Mouse (Mus musculus) frontal cortex, adult 2 months (tissue): ENCODE measurements around the gene Magi2. TPM values are rescaled to one million over a fixed set of nuclear protein-coding genes. Genes with fewer than 3 reads are reported as not detected.
A peak's percentile ranks its signal among the peaks of the same experiment; 100 is the strongest.

Source experiments
- DNase-seq, 2 experiments: peaks; one replicate each; pipeline ENCODE4 v3.0.0; 2022; ENCODE audit warnings: low spot score in 1 of 2; ENCODE audit errors: extremely low spot score in 1 of 2
- polyA plus RNA-seq: library from polyadenylated mRNA; depleted of rRNA; stranded (reverse); fragments of >200 nt; gene quantifications from 2 replicates; pipeline ENCODE4 v1.2.3, GENCODE M21; 2012

Gene Magi2
- polyA plus RNA-seq, 1 experiment, result 42.2 TPM

DNA sequence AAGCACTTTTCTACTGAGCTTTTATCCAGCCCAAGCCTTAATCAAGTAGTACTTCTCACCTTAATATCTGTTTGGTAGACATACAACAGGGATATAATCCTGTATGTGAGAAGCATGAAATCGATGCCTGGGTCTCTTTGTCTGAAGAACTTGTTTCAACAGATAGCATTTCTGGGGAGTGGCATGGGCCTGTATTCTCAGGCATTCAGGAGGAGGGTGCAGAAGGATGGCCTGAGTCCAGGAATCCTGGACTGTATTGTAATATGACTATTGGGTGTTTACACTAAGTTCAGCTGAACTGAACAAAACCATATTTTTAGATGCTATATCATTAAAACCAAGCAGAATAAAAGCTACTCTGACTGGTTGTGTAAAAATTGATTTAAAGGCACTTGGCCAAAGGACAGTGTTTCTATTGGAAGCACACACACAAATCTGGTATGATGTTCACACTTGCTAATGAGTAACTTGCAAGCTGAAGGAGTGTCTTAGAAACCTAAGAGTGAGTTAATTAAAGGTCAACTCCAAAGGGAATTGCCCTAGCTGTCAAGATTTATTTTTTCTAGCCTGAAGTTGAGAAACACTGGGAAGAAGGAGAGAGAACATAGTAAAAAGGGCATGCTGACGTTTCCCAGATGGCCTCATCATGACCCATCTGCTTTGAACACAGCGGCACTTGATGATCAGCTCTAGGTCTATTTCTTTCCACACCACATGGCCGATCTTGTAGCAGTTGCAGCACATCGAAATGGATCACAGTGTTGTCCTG is 829.4 kb downstream of the Magi2 start:
- DNase-seq, result no peak

DNA sequence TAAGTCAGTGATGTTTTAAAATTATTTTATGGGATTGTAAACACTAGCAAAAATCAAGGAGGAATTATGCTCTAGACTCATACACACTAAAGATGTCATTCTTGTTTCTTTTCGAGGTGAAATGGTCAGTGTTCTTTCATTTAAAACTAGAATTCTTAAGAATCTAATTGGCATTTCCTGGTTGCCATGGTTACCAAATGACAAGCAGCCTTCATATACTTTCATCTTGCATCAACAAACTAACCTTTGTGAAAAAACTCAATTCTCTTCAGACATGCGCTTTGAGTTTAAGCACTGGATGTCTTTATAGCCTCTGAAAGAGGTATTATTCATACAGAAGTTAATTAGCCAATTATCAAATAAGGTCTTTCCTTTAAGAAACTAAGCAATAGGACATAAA is 830.0 kb downstream of the Magi2 start:
- no peak for DNase-seq

DNA sequence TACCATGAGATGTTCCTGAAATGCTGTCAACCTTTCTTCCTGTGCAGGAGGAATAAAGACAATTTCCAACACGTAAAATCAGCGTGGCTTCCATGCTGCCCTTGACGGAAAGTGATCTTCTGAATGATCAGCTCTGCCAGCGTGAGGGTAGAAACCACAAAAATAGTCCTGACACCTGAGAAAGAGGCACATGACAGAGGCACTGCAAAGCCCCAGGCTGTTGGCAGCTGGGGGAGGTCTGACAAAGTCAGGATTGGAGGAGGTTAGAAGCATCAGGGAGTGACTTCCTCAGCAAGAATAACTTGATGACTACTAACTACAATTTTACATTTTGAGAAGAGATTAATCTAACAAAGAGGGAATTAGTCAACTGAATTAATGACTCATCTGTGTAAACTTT is 835.2 kb downstream of the Magi2 start:
- peak in 1 of 2 experiments; percentile 25 for DNase-seq

DNA sequence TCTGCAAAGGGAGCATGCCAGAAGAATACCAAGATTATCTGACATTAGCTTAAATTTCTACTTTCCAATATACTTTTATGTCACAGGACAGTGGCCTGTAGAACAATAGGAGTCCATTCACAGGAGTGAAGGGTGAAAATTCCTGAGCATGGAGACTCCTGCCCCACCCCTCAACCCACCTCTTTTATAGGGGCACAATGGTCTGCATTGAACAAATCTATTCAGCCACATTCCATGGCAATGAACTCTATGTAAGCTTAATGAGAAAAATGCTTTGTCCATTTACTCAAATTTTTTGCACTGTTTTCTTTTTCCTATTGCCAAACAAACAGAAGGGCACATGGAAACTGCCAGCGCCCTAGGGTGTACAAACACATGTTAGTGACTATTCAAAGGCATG is 838.2 kb downstream of the Magi2 start:
- no peak for DNase-seq

DNA sequence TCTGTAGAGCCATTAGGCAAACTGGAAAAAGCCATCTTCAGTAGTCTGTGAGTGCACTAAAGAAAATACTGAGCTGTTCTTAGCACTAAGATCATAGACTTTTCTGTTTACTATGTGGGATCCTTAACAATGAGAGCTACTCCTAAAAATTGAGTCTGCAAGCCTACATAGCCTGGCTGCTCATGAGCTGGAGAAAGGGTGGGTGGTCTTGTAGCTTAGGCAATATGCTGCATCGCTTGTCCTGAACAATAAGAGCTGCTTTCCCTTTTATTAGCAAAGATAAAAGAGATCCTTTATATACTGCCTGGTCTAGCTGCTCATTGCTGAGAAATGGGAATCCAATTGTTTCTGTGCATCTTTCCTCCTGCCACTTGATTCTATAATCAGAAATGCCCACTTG is 841.7 kb downstream of the Magi2 start:
- DNase-seq, result no peak

DNA sequence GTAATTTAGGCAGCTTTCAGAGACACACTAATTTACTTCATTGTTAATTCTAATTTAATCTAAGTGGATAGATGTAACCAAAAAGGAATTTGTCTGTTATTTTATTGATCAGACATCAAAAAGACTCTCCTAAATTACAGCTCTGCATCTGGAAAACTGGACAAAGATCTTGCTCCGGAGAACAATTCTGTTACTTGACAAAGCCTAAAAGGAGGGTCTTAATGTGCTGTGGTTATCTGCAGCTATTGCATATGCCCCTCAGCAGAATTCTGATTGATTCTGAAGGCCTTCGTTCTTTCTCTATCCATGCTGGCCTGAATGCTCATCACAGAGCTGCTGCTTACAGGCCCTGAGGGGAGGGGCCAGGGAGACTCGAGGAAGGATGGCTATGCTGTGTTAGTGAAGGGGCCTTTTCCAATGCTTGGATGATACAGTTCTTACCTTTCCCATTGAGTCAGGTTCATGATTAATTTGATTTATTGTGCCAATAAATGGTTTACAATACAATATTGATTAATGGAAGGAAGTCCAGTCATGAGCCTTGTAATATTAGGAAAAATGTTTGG is 842.2 kb downstream of the Magi2 start:
- DNase-seq, result no peak

DNA sequence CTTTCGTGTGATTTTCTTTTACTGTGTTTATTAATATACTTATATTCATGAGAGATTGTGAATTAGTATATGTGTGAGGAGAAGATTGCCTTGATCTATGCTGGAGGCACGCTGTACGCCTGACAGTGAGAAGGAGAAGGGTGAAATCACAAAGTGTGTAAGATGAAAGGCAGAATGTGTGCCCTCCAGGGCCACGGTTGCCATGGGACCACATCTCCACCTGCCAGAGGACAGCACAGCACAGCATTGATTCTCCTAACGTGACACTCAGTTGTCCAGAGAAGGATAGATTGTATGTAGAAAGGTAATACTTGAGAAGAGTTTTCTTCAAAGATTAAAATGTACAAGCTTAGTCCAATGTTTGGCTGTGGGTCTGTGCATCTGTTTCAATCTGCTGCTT is 847.3 kb downstream of the Magi2 start:
- DNase-seq, result no peak

DNA sequence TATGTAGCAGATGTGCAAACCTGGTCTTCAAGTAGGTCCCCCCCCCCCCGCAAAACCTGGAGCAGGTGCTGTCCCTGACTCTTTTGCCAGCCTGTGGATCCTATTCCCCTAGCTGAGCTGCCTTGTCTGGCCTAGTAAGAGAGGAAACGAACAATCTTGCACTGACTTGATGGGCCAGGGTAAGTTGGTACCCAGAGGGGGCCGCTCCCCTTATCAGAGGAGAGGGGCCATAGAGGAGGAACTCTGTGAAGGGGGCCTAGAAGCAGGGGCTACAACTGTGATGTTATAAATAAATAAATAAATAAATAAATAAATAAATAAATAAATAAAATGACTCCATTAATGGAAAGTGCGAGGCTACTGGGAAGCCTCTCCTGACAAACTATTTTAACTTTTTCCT is 848.0 kb downstream of the Magi2 start:
- DNase-seq, result no peak

DNA sequence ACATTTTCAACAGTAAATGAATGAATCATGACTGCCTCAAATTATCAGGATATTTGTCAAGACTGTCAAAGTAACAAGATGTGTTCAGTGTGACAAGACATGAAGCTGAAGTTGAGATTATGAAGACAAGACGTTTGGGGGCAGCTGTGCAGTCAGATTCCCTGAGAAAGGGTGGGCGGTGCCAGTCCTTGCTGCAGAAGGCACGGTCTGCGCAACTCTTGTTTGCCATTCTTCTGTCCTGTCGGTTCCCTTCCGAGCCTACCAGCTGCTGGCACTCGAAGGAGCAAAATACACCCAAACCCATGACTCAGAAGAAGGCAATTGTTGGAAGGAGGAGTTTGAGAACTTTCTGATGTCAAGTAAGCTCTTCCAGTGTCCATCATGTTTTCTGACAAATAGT is 852.1 kb downstream of the Magi2 start:
- peak; percentile 14 to 62 for DNase-seq

DNA sequence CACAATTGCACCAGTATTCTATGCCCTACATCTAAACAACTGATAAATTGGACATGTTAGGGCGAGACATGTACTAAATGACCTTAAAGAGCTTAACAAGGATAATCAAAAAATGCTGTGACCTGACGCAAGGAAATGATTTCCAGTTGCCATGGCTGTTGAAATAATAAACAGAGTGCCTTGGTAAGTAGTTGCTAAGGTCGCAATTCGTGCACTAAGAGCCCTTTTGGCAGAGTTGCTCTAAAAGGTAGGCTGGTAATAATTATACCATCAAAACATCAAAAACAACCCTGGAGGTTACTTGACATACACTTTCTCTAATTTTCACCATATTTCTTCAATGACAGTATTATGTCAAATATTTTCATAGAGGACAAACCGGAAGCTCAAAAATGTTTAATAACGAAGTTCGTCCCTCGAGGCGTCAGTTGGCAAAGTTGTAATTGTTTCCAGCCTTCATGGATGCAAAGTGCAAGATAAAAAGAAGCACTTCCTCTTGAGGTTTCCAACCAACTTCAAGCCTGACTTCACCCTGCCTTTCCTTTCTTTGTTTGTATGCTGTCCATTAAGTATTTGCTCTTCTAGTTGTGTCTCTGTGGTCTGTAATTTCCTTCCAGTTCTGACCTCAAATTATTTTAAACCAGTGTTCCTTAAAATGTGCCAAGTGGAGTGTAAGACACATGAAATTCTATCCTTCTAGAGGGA is 853.9 kb downstream of the Magi2 start:
- no peak for DNase-seq

DNA sequence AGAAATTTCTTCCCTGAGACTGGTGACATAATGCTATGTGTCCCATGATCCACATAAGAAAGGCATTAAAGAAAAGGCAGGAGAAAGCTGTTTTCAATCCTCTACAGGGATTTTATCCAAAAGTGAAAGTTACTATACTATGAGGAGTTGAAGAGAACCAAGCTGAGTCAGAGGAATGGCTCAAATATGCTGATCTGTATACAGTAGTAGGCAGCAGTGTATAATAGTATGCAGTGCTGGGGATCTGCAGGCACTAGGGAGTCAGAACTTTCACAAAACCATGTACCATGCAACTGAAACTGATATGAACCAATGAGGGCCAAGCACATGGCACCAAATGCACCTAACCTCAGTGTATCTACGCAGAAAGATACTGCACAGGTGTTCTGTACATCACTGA is 855.5 kb downstream of the Magi2 start:
- DNase-seq, result no peak

DNA sequence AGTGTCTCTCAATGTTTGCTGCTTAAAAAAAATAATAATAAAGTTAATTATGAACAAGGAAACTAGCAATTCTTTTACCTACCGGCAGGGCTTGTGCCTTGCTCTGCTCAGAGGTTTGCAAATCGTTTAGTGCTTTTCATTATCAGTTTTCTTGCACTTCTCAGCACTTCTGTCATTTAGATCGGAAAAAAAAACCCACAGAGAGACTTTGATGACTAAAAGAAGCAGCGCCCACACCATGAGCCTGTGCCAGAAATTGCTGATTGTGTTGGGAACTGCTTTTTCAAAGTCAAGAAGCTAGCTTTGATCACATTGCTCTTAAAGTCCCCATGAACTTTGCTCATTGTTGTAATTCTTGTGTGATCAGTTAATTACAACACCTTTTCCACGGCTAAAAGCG is 860.2 kb downstream of the Magi2 start:
- peak in 1 of 2 experiments; percentile 71 for DNase-seq

DNA sequence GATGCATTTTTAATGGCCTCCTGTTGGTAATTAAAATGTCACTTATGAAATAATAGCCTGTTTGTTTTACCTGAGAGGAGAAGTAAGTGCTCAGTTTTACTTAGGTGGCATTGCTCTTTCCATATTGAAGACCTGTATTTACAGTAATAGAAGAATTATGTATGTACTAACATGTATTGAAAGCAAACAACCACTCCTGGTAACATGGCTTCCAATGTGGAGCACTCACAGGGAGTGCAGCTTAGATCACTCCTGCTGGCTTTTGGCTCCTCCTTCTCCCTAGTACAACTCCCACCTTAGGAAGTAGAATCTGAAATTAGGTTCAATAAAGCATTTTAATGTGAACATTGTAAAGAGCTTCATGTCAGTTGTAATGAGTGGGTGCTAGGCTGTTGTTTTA is 877.0 kb downstream of the Magi2 start:
- DNase-seq, result no peak

DNA sequence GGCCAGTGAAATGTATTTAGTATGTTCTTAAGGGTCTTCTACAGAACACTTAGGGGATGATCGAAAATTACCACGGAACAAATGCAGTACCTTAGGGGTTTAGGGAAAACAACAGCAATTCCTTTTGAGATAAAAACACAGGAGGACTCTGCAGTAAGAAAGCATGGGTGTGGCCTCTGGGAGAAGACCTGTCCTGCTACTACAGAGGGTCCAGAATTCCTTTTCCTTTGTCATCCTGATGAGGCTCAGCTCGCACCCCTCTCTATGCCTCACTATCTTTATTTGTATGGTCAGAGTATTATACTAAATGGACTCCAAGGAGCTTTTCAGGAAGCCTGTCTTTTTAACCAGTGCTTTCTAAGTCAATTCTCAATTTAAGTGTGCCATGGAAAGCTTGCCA is 877.7 kb downstream of the Magi2 start:
- DNase-seq, result no peak

DNA sequence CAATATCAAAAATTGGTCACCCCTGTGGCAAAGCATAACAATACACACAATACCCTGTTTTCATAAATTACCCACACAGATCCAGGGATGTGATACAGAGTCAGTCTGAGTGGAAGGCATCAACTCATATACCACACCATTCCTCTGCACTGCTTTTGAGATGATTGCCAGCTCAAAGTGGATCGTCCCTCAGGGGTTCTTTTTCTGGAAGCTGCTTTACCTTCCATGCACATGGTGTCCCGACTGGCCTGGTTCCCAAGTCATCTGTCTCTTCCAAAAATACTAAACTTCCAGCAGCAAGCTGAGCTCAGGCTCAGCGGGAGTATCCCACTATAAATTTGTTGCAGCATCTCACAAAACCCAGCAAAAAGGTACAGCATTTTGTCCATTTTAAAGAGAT is 882.7 kb downstream of the Magi2 start:
- peak; percentile 38 to 59 for DNase-seq

DNA sequence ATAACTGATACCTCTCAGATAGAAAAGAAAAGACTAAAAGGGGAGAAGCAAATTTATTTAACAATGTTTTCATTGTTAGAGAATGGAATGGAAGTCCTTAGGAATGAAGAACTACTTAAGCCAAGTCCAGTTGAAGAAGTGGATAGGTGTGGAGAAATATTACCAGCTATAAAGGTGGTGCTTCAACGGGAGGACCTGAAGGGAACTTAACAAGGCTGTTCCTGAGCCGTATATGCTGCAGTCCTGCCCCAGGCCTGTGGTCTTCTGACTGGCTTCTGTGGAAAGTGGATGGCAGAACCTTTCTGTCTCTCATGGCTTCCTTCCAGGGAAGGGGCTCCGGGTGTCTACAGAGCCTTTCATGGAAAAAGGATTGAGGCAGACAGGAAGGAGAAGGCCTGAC is 890.3 kb downstream of the Magi2 start:
- no peak for DNase-seq

DNA sequence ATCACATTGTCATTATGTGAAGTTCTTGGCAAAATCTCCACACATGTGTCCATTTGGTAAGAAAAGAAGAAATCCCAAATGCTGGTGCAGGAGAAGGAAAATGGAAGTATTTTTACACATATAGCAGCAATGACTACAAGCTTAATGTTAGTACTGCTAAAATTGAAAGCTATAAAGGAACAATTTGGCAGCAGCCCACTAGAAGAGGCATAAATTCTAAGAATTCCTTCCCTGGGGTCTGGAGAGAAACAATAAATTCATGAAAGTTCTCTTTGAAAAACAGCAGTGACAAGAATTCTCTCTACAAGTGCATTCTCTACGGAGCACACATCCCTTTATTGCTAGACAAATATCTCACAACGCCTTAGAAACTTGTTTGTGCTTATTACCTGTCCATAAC is 913.4 kb downstream of the Magi2 start:
- peak in 1 of 2 experiments; percentile 16 for DNase-seq

DNA sequence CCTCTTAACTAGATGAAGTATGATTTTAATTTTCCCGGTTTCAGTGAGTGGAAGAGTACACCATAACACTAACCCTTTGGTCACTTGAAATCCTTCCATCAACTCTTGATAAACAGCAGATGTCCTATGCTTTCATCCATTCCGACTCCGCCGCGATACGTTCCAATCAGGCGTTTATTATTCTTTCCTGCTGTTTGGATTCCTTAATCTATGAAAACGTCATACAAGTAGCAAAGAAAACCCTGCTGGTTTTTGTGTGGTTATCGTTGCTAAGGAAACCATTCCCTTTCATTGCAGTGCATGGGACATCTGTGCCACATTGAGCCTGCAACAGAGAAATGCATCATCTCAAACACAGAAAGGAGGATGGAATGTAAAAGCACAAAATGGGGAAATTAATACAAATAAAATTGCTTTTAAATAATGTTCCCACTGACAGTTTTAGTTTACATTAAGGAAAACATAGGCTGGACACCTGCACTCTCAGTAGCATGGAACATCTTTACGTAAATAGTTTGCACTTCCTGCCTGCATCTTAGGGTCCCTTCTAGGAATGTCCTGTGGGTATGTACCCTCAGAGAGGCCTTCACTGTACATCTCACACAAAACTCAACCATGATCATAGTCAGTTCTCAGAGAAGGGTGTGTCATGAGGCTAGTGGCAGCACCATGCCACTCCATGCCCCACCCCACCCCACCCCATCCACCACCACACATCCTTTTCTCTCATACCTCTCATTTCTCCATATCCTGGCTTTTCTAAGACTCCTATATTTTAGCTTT is 914.0 kb downstream of the Magi2 start:
- DNase-seq, result peak in 1 of 2 experiments; percentile 48

DNA sequence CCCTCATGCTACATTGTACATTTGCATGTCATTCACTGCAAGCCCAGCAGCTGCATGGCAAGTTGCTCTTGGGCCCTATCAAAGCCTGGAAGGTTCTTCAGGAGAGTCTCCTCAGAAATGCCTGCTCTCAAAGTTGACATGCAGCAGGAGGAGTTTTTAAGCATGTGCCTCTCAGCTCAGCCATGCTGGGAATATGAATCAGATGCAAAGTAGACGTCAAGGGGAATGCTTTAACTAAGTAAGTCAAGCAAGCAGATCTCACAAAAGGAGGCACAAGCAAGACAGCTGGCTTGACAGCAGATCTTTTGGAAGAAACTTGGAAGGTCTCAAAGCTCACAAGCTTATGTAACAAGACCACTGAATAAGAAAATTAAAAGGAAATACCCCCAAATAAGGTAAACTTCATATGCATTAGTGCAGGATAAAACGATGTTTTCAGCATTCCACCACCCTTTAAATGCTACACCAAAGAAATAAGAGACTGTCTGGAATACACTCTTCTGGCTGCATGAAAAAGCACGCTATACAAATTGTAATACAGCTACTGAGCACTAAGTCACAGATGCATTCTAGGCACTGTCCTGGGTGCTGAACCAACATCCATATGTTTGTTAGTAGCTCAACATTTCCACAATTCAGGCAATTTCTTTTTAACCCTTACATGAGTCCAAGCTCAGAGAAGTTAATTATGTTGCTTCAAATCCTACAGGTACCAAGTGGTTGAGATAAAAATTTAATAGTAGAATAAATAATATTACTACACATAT is 926.7 kb downstream of the Magi2 start:
- DNase-seq, result peak in 1 of 2 experiments; percentile 39

DNA sequence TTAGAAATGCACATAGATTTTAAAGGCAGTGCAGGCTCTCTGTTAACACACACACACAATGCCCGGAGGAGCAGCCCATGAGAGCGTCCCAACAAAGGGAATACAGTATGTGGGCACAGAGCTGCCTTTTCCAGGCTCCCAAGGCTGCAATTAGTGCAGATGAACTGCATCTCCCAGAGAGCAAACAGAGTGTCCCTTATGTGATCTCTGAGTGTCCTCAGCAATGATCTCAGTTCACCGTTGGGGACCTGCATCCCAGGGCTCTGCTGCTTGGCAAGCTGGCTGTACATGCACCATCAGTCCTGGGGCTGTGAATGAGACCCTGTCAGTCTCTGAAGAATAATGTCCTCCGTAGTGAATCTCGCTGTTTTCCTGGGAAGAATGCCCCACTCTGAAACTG is 969.9 kb downstream of the Magi2 start:
- peak in 1 of 2 experiments; percentile 12 for DNase-seq
